Mouse (Mus musculus) thymus, adult 2 months (tissue): Measurements from ENCODE around the gene Bag3. TPM values are rescaled to one million over a fixed set of nuclear protein-coding genes. Genes with fewer than 3 reads are reported as not detected.
"Not testable (repeated sequence)": the region's sequence is repeated elsewhere in the genome, so short reads cannot be mapped to it uniquely, and the experiment has no call there.

Experiments used
- DNase-seq: peaks from one replicate; pipeline ENCODE4 v3.0.0; 2021
- H3K27ac ChIP-seq: fragments of 200-500 bp; 2 replicates; pipeline ENCODE4 v1.5.1; 2012; ENCODE audit warnings: low read length, control low read depth; ENCODE audit not compliant: control insufficient read depth, insufficient read depth
- H3K27me3 ChIP-seq: fragments of 200-500 bp; 2 replicates; pipeline ENCODE4 v1.6.1; 2012; ENCODE audit warnings: mild to moderate bottlenecking, low read length, moderate library complexity, mixed read lengths; ENCODE audit not compliant: control insufficient read depth, insufficient read depth
- H3K36me3 ChIP-seq: fragments of 200-500 bp; 2 replicates; pipeline ENCODE4 v1.6.1; 2012; ENCODE audit warnings: mild to moderate bottlenecking, low read length, moderate library complexity; ENCODE audit not compliant: control insufficient read depth, insufficient read depth
- H3K4me1 ChIP-seq: fragments of 200-500 bp; replicated peaks from 2 replicates; pipeline ENCODE4 v1.6.1; 2012; ENCODE audit warnings: low read length; ENCODE audit not compliant: control insufficient read depth, insufficient read depth
- H3K4me3 ChIP-seq: fragments of 200-500 bp; 2 replicates; pipeline ENCODE4 v1.5.1; 2012; ENCODE audit warnings: mild to moderate bottlenecking, low read length, control low read depth, moderate library complexity; ENCODE audit not compliant: control insufficient read depth, insufficient read depth
- CTCF ChIP-seq: fragments of 200-500 bp; IDR thresholded peaks from 2 replicates; pipeline ENCODE4 v1.5.1; 2012; ENCODE audit warnings: mild to moderate bottlenecking, control low read depth, low read length, moderate library complexity, borderline replicate concordance; ENCODE audit not compliant: control insufficient read depth, poor library complexity, insufficient read depth; ENCODE audit errors: extremely low read depth
- POLR2A ChIP-seq: fragments of 200-500 bp; IDR thresholded peaks from 2 replicates; pipeline ENCODE4 v1.6.1; 2012; ENCODE audit warnings: mild to moderate bottlenecking, low read length, control low read depth, moderate library complexity; ENCODE audit not compliant: control insufficient read depth, poor library complexity, insufficient read depth; ENCODE audit errors: extremely low read depth
- whole genome bisulfite sequencing: fragments of 180-500 bp; shearing (Covaris S2); methylation state at CpG from one replicate; pipeline ENCODE4 v1.1.7; 2018; 5-methylcytosine and 5-hydroxymethylcytosine counted together
- polyA plus RNA-seq: library from polyadenylated mRNA; depleted of rRNA; stranded (reverse); fragments of >200 nt; gene quantifications from 2 replicates; pipeline ENCODE4 v1.2.3, GENCODE M21; 2012

Gene Bag3
- polyA plus RNA-seq, 1 experiment: 19.1 TPM

DNA sequence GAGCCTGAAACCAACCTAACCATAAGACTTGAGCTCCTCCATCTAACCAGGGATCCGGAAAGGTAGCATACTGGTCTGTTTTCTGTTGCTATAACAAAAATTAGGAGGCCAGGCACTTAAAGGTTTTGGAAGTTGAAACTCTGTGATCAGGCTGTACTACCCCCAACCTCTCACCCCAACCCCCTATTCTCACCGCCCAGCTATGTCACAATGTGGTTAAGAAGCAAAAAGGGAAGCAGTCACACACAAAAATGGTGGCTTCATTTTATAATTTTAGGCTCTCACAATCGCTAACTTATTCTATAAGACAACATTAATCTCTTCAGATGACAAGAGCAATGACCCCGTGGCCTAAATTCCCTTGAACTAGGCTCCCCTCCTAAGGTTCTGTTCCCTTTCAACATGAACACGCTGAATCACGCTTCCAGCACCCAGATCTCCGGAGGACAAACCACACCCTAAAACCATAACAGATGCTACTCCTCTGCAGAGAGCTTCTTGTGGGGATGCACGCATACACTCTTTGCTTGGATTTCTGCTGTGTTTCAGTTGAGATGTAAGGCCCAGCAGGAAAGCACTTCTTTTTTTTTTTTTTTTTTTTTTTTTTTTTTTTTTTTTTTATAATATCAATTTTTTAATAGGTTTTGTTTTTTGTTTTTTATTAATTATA, 46.7 kb downstream of the Bag3 start:
- no peaks in the 10 kb centered on the region for H3K27me3 ChIP-seq
- DNase-seq: no peak
- WGBS: 22% methylated on average over 8 of the region's 8 CpGs
- 0 out of 2 replicates have a peak, but pooled peaks cover 2% of the 10 kb centered on the region for H3K4me1 ChIP-seq
- TF ChIP-seq CTCF (no peak), POLR2A (no peak)
- no peak overlapping the region for H3K4me3 ChIP-seq
- no peaks in the 10 kb centered on the region for H3K36me3 ChIP-seq
- no peak overlapping the region for H3K27ac ChIP-seq

DNA sequence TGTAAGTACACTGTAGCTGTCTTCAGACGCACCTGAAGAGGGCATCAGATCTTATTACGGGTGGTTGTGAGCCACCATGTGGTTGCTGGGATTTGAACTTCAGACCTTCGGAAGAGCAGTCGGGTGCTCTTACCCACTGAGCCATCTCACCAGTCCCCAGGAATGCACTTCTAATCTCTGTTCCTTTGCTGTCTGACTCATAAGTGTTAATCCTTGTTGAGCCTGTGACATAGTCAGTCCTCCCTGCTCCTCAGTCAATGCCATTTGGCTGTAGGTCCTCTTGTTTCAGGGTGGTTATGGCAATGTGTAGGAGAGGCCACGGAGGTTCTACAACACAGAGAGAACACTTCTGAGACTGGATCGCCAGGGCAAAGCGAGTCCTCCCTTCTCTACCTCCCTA, 47.2 kb downstream of the Bag3 start:
- 94% methylated on average over 7 of the region's 7 CpGs for WGBS
- not testable (repeated sequence) for H3K27me3 ChIP-seq, H3K4me1 ChIP-seq, H3K4me3 ChIP-seq, DNase-seq, H3K27ac ChIP-seq, H3K36me3 ChIP-seq

DNA sequence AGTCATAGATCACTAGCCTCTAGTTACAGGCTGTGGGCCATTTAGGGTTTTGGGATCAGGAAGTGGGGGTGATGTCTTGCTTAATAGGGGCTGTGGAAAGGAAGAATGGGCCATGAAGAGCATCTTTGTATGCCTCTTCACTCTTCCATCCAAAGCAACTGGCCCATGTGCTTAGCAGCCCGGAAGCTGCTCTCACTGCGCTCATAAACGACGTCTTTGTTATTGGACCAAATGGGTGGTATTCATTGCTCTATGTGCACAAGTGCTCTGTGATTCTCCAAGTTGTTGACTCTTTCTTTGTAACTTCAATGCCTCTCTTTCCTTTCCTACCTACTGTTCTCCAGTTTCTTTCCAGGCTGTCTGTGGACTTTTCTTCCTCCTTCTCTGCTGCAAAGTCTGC, 48.6 kb downstream of the Bag3 start:
- 0 out of 2 replicates have a peak, but pooled peaks cover 2% of the 10 kb centered on the region for H3K4me1 ChIP-seq
- TF ChIP-seq CTCF (no peak), POLR2A (no peak)
- WGBS: 97% methylated on average over 4 of the region's 4 CpGs
- H3K27ac ChIP-seq: no peak overlapping the region
- H3K27me3 ChIP-seq: no peaks in the 10 kb centered on the region
- no peak overlapping the region for H3K4me3 ChIP-seq
- H3K36me3 ChIP-seq: no peaks in the 10 kb centered on the region
- no peak for DNase-seq

DNA sequence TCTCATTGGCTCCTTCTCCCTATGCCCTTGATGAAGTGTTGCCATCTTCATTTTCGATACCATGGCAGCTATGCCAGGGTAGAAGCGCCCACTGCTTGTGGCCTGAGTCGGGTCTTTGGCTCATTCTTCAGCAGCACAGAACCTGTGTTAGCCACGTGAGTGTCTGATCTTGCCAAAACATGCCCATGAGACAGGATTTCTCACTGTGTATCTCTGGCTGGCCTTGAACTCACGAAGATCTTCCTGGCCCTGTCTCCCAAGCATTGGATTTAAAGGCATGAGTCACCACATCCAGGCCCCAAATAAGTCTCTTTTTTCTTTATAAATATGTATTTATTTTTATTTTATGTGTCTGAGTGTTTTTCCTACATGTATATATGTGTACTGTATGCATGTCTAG, 51.8 kb downstream of the Bag3 start:
- Histone ChIP-seq H3K27me3 (no peaks in the 10 kb centered on the region), H3K4me1 (peaks cover 6% of the 10 kb centered on the region), H3K4me3 (no peak overlapping the region), H3K36me3 (no peaks in the 10 kb centered on the region), H3K27ac (no peak overlapping the region)
- 96% methylated on average over 5 of the region's 5 CpGs for WGBS
- DNase-seq: no peak
- TF ChIP-seq CTCF: no peak
- no peak for TF ChIP-seq POLR2A

DNA sequence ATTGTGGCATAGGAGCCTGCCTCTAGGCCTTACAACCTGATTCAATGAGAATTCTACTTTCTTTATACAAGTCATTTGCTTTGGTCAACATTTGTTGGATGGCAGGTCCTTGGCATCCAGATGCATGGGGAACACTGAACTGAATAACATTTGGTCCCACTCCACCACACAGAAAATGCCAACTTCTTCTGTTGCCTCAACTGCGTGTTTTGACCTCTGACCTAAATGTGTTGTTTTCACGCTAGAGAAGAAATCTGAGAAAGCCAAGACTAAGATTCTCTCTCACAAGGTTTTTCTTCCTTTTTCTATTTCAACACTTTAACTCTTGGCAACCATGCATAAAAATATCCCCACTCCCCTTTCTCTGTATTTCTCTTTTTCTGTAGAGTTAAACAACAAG, 52.4 kb downstream of the Bag3 start:
- Histone ChIP-seq H3K27ac (no peak overlapping the region), H3K4me1 (peaks cover 4% of the 10 kb centered on the region), H3K27me3 (no peaks in the 10 kb centered on the region), H3K36me3 (no peaks in the 10 kb centered on the region), H3K4me3 (no peak overlapping the region)
- DNase-seq: no peak
- WGBS: 88% methylated on average over 2 of the region's 2 CpGs
- no peak for TF ChIP-seq POLR2A
- no peak for TF ChIP-seq CTCF

DNA sequence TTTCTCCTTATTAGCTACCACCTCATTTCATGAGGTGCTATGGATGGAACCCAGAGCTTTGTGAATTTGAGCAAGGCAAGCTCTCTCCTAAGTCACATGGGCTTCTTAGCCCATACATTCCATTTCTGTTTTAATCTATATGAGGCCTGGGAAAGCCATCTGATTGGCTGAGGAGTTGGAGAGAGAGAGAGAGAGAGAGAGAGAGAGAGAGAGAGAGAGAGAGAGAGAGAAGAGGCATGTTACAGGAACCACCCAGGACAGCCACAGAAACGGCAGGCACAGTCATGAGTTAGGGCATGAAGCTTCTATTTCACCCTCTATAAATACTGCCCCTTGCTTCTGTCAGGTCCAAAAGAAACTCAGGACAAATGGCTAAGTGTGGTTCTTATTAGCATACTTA, 54.2 kb downstream of the Bag3 start:
- H3K27me3 ChIP-seq: no peaks in the 10 kb centered on the region
- DNase-seq: no peak
- no peaks in the 10 kb centered on the region for H3K36me3 ChIP-seq
- H3K27ac ChIP-seq: no peak overlapping the region
- TF ChIP-seq POLR2A (no peak), CTCF (no peak)
- peaks cover 4% of the 10 kb centered on the region for H3K4me1 ChIP-seq
- WGBS: 73% methylated on average over 1 of the region's 1 CpGs
- no peak overlapping the region for H3K4me3 ChIP-seq
